Mouse (Mus musculus) intestine, embryonic 16.5 days (tissue): ENCODE measurements at regions not wholly inside any gene's neighbourhood (a gene's known extent, or its start where the extent isn't known, plus 50 kb on each side); places are given as distances from the start of the nearest gene placed in this dataset.
"Not testable (repeated sequence)": the region's sequence is repeated elsewhere in the genome, so short reads cannot be mapped to it uniquely, and the experiment has no call there.

ENCODE experiments used
- ATAC-seq: fragments of 200-750 bp; cut with Nextera tagmentation; 2 replicates; pipeline ENCODE4 v1.8.0; 2017; ENCODE audit warnings: moderate TSS enrichment, moderate library complexity
- H3K27ac ChIP-seq: fragments of 300-500 bp; sonication (generic); 2 replicates; pipeline ENCODE4 v1.5.1; 2014; ENCODE audit warnings: mild to moderate bottlenecking, low read length
- H3K27me3 ChIP-seq: fragments of 300-500 bp; sonication (generic); replicated peaks from 2 replicates; pipeline ENCODE4 v1.6.1; 2014; ENCODE audit warnings: low read length, control low read depth, mixed read lengths; ENCODE audit not compliant: control insufficient read depth, insufficient read depth
- H3K36me3 ChIP-seq: fragments of 300-500 bp; sonication (generic); 2 replicates; pipeline ENCODE4 v1.6.1; 2014; ENCODE audit warnings: low read length, control low read depth; ENCODE audit not compliant: control insufficient read depth, insufficient read depth
- H3K4me1 ChIP-seq: fragments of 300-500 bp; sonication (generic); 2 replicates; pipeline ENCODE4 v1.6.1; 2014; ENCODE audit warnings: low read length, control low read depth, mixed read lengths; ENCODE audit not compliant: control insufficient read depth, insufficient read depth
- H3K4me2 ChIP-seq: fragments of 300-500 bp; sonication (generic); 2 replicates; pipeline ENCODE4 v1.6.1; 2014; ENCODE audit warnings: low read depth, low read length, control low read depth
- H3K4me3 ChIP-seq: fragments of 300-500 bp; sonication (generic); 2 replicates; pipeline ENCODE4 v1.5.1; 2014; ENCODE audit warnings: mild to moderate bottlenecking, low read length
- H3K9ac ChIP-seq: fragments of 300-500 bp; sonication (generic); 2 replicates; pipeline ENCODE4 v1.6.1; 2014; ENCODE audit warnings: low read depth, low read length
- H3K9me3 ChIP-seq: fragments of 300-500 bp; sonication (generic); 2 replicates; pipeline ENCODE4 v1.6.1; 2016; ENCODE audit warnings: low read length, control low read depth; ENCODE audit not compliant: control insufficient read depth
- WGBS: fragments of 180-500 bp; shearing (Covaris S2); extraction: QIAGEN DNeasy Blood & Tissue Kit; methylation state at CpG from one replicate; pipeline ENCODE4 v1.1.7; 2014; 5-methylcytosine and 5-hydroxymethylcytosine counted together

DNA sequence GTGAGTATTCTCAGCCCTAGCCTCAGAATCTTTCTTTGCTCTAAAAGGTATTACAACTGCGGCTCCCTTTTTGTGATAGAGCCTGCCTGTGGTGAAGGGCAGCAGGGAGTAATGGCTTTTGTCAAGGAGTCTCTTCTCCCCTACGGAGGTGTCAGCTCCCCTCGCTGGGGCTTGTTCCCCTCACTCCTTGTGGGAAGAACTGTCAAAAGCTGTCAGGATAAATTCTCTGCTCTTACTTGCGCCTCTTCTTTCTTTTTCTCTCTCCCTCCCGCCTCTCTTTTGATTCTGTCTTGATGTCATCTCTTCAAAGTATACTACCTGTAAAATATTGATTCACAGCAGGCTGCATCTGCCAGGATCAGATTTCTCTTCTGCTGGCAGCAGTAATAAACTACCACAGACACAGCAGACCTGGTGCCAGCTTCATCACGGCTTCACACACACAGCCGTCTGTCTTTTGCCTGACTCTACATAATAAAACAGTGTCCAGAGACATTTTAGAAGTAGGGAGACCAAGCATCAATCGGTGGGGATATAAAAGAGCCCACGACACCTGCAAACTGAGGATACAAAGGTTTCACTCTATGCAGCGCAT is 205.3 kb upstream of the Fbxl4 start:
- no peaks in the 10 kb centered on the region; the same call in 1 of the 2 replicates for H3K27me3 ChIP-seq
- no peaks in the 10 kb centered on the region for H3K9me3 ChIP-seq
- no peaks in the 10 kb centered on the region for H3K4me1 ChIP-seq
- WGBS: 20% methylated on average over 10 of the region's 10 CpGs
- H3K9ac ChIP-seq: no peak overlapping the region
- no peak overlapping the region for H3K4me2 ChIP-seq
- H3K36me3 ChIP-seq: no peaks in the 10 kb centered on the region
- H3K27ac ChIP-seq: no peak overlapping the region
- H3K4me3 ChIP-seq: no peak overlapping the region
- ATAC-seq: no peak

DNA sequence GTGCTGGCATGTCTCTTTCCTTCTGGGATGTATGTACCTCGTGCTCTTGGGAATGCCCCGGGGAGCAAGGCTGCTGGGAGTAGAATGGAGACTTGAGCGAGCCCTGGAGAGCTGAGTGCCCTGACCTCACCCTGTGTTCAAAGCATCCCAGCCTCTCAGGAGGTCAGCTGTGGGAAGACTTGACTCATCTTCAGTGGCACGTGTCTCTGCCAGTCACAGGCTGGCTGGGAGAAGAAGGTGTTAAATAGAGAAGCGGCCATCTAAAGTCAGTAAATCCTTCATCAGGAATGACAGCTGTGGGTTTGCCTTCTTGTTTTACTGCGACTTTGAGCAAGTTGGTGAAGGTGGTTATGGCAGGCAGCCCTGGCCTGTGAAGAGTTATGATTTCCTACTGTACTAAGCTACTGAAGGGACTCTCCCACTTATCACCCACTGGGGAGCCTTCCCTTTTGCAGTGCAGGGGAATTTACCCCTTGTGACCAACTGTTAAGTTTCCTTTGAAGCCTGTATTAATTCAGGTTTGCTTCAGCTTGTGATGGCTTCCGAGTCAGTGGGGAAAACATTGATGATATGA is 204.3 kb upstream of the Fbxl4 start:
- Histone ChIP-seq H3K4me2 (no peak overlapping the region), H3K4me1 (no peaks in the 10 kb centered on the region), H3K4me3 (no peak overlapping the region), H3K9me3 (no peaks in the 10 kb centered on the region), H3K27me3 (no peaks in the 10 kb centered on the region; the same call in 1 of the 2 replicates), H3K9ac (no peak overlapping the region), H3K27ac (no peak overlapping the region), H3K36me3 (no peaks in the 10 kb centered on the region)
- WGBS: 23% methylated on average over 7 of the region's 7 CpGs
- ATAC-seq: no peak

DNA sequence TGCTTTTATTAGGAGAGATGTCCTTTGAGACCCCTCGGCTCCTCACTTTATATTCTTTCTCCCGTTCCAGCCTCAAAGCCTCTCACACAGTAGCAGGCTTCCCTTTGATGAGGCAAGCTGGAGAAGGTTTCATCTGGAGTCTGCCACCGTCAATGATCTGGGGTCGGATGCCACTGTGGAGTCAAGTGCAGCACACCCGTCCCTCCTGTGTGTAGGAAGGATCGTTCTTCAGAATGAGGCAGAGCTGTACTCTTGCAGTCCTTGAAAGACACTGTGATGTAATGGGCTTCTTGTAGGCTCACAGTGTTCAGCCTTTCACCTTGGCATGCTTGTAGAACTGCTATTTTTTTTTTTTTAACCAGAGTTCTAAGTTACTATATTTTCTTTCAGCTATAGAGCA is 203.7 kb upstream of the Fbxl4 start:
- H3K9me3 ChIP-seq: no peaks in the 10 kb centered on the region
- WGBS: 53% methylated on average over 6 of the region's 6 CpGs
- no peak overlapping the region for H3K9ac ChIP-seq
- H3K4me2 ChIP-seq: no peak overlapping the region
- no peaks in the 10 kb centered on the region for H3K36me3 ChIP-seq
- H3K27me3 ChIP-seq: no peaks in the 10 kb centered on the region; the same call in 1 of the 2 replicates
- no peaks in the 10 kb centered on the region for H3K4me1 ChIP-seq
- no peak overlapping the region for H3K4me3 ChIP-seq
- no peak for ATAC-seq
- H3K27ac ChIP-seq: no peak overlapping the region

DNA sequence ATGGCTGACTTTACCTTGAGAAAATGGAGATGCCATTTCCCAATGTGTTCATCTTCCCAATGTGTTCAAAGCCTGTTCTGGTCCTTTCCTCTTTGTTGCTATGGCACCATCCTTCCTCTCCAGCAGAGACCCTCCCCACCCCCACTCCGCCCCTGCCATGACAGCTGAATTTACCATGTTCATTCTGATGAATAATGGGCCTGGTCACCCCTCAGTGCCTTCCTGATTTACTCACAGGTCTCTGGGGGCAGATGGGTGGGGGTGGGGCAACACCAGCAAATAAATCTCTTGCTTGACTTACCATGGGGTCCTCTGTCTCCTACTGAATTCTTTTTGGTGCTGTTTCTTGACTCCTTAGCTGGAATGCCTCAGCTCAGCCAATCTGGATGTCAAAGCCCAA is 170.9 kb upstream of the Fbxl4 start:
- ATAC-seq: no peak
- H3K27me3 ChIP-seq: no peaks in the 10 kb centered on the region

DNA sequence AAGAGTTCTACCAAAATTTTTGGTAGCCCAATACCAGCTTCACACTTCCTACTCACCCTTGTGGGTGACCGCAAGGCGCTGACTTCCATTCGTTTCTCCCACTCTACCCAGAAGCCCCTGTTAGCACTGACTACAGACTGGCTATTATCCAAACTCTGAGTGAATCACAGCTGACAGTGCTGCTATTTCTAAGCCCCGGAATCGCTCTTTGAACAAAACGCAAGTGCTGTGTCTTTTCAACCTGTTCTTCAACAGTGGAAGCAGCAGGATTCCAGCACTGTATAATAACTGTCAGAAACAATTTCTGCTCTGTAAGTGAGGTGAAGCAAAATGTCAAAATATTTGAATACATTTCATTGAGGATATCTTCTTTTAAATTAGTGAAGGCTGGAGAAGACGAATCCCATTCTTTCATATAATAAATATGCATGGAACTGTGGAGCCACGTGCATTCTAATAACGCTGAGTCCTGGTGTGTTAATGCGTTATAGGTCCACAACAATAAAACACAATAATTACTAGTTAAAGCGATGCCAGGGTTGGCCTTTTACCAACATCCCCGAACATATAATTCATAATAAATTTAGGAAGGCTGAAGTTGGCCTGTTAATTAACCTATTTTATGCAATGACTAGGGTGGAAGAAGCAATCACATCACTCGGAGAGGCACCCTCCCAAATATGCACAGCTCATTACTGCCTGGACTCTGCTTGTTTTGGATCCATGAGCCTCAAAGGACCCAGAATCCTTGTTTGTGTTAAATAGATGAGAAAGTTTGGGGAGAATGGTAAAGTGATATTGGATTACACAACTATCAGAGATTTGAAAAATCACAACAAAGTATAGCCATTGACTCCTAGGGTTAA is 169.0 kb upstream of the Fbxl4 start:
- Histone ChIP-seq H3K9me3 (no peaks in the 10 kb centered on the region), H3K9ac (no peak overlapping the region), H3K27me3 (no peaks in the 10 kb centered on the region), H3K4me3 (no peak overlapping the region), H3K4me2 (no peak overlapping the region), H3K4me1 (no peaks in the 10 kb centered on the region), H3K27ac (no peak overlapping the region), H3K36me3 (no peaks in the 10 kb centered on the region)
- WGBS: 66% methylated on average over 13 of the region's 13 CpGs
- no peak for ATAC-seq

More for the DNA sequence above, 170.9 kb upstream of the Fbxl4 start:
- Histone ChIP-seq H3K9ac (no peak overlapping the region), H3K4me1 (no peaks in the 10 kb centered on the region), H3K9me3 (no peaks in the 10 kb centered on the region), H3K4me2 (no peak overlapping the region), H3K27ac (no peak overlapping the region), H3K4me3 (no peak overlapping the region), H3K36me3 (no peaks in the 10 kb centered on the region)
- WGBS: 73% methylated on average over 1 of the region's 1 CpGs

DNA sequence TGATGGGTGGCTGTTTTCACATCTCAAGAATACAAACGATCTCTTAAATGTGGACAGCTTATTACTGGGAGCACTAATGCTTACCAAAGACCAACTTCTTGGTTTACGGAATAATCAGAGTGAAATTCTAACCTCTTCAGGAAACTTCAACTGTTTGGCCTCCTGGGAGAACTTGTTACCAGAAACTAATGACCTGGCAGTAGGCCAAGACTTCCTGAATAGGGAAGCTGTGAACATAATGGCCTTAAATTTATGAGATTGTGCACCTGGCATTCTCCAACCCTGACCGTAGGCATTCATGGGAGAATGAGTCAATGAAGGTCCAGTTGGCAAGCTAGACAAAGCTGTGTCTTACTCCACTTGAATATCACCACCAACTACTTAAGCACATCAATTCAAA is 160.8 kb upstream of the Fbxl4 start:
- H3K27ac ChIP-seq: no peak overlapping the region
- no peaks in the 10 kb centered on the region for H3K27me3 ChIP-seq
- no peak for ATAC-seq
- H3K9me3 ChIP-seq: no peaks in the 10 kb centered on the region
- H3K36me3 ChIP-seq: no peaks in the 10 kb centered on the region
- no peak overlapping the region for H3K9ac ChIP-seq
- WGBS: 57% methylated on average over 3 of the region's 3 CpGs
- no peak overlapping the region for H3K4me2 ChIP-seq
- no peaks in the 10 kb centered on the region for H3K4me1 ChIP-seq
- H3K4me3 ChIP-seq: no peak overlapping the region

DNA sequence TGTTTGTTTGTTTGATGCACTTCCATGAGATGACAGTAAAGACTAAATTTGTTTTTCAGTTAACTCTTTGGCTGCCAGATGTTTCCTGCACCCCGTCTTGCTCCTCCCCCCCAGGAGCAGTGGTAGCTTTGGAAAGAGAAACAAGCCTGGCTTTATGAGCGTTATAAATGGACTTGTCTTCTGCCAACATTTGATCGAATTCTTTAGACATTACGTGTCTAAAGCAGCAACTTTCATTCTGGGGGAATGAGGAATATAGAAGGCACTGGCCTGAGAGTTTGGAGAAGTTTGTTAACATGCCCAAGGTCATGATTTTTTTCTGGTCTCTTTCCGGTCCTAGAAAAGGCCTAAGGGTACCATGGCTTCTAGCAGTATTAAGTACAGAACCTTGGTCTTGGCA is 148.8 kb upstream of the Fbxl4 start:
- ATAC-seq: no peak

DNA sequence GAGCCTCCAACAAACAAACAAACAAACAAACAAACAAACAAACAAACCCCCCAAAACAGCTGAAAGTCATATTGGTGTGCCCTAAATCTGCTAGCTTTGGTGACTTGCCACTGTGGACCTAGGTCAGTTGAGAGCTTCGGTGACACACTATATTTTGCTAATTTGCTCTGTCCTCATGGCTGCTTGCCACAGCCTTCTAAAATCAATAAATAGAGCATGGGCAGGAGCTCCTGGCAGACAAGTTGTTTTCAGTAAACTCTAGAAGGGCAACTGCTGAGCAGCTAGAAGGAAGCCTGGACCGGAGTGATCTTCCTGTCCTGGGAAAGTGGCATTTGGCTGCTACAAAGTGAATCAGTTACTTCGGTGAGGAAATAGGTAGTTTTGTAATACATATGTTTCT is 119.7 kb upstream of the Fbxl4 start:
- 86% methylated on average over 3 of the region's 3 CpGs for WGBS
- Histone ChIP-seq H3K9me3 (no peaks in the 10 kb centered on the region), H3K4me3 (no peak overlapping the region), H3K4me2 (no peak overlapping the region), H3K36me3 (no peaks in the 10 kb centered on the region), H3K9ac (no peak overlapping the region), H3K4me1 (no peaks in the 10 kb centered on the region), H3K27ac (no peak overlapping the region), H3K27me3 (no peaks in the 10 kb centered on the region)
- ATAC-seq: no peak

More for the DNA sequence above, 148.8 kb upstream of the Fbxl4 start:
- Histone ChIP-seq H3K4me3 (no peak overlapping the region), H3K4me1 (no peaks in the 10 kb centered on the region), H3K9me3 (no peaks in the 10 kb centered on the region), H3K4me2 (no peak overlapping the region), H3K36me3 (no peaks in the 10 kb centered on the region), H3K27me3 (no peaks in the 10 kb centered on the region), H3K27ac (no peak overlapping the region), H3K9ac (no peak overlapping the region)
- WGBS: 67% methylated on average over 5 of the region's 5 CpGs

DNA sequence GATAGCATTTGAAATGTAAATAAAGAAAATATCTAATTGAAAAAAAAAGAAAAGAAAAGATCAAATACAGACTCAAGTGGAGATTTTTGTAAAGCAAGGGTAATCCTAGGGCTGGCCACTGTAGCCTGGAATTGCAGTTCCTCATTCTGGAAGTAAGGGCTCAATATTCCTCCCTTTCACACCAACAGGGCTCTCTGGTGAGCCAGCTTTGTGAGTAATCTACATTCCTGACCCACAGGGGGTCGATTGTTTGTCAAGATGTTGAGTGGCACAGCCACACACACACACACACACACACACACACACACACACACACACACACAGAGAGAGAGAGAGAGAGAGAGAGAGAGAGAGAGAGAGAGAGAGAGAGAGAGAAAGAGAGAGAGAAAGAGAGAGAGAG is 107.1 kb upstream of the Fbxl4 start:
- H3K4me3 ChIP-seq, H3K9me3 ChIP-seq, H3K27ac ChIP-seq, ATAC-seq, H3K4me2 ChIP-seq, H3K36me3 ChIP-seq, H3K9ac ChIP-seq, H3K27me3 ChIP-seq, H3K4me1 ChIP-seq: not testable (repeated sequence)
- 19% methylated on average over 1 of the region's 1 CpGs for WGBS
